Mouse (Mus musculus) stomach, postnatal 0 days (tissue): Measurements from ENCODE around the gene Hyal1.

Experiments
- CTCF ChIP-seq: IDR thresholded peaks from 2 replicates; pipeline ENCODE4 v1.5.1; 2016; ENCODE audit warnings: antibody characterized with exemption, low read depth, mild to moderate bottlenecking, moderate library complexity
- EP300 ChIP-seq: optimal IDR thresholded peaks from 2 replicates; pipeline ENCODE3; 2016; ENCODE audit warnings: antibody characterized with exemption

- TF ChIP-seq CTCF (no peak; the same call in 1 of the 2 replicates), EP300 (no peak)
These were observed 21.7 kb upstream of the Hyal1 start for GRCm38 (mm10) chr9:107555031-107555457.
